Mouse (Mus musculus) cerebellum, adult 2 months (tissue): ENCODE measurements at regions not wholly inside any gene's neighbourhood (a gene's known extent, or its start where the extent isn't known, plus 50 kb on each side); places are given as distances from the start of the nearest gene placed in this dataset.

ENCODE experiments used
- CTCF ChIP-seq: fragments of 200-500 bp; IDR thresholded peaks from 2 replicates; pipeline ENCODE4 v1.5.1; 2011; ENCODE audit warnings: low read depth, mild to moderate bottlenecking, control low read depth, low read length, moderate library complexity, borderline replicate concordance; ENCODE audit not compliant: insufficient read depth
- POLR2A ChIP-seq: fragments of 200-500 bp; IDR thresholded peaks from 2 replicates; pipeline ENCODE4 v1.6.1; 2011; ENCODE audit warnings: low read length, control low read depth, borderline replicate concordance; ENCODE audit not compliant: insufficient read depth

GRCm38 (mm10) chr17:75895436-75895835 is 343.7 kb upstream of the Fam98a start:
- TF ChIP-seq CTCF = no peak
- TF ChIP-seq POLR2A = no peak
